Mouse (Mus musculus) ES-E14 (cell line): ENCODE results near the gene Mrpl33.

ENCODE experiments used
- HCFC1 ChIP-seq: IDR thresholded peaks from 2 replicates; pipeline ENCODE4 v1.6.1; 2012; ENCODE audit warnings: low read length, inconsistent platforms, borderline replicate concordance; ENCODE audit not compliant: insufficient read depth
- ZNF384 ChIP-seq: IDR thresholded peaks from 2 replicates; pipeline ENCODE4 v1.6.1; 2012; ENCODE audit warnings: low read depth, low read length, inconsistent platforms

DNA sequence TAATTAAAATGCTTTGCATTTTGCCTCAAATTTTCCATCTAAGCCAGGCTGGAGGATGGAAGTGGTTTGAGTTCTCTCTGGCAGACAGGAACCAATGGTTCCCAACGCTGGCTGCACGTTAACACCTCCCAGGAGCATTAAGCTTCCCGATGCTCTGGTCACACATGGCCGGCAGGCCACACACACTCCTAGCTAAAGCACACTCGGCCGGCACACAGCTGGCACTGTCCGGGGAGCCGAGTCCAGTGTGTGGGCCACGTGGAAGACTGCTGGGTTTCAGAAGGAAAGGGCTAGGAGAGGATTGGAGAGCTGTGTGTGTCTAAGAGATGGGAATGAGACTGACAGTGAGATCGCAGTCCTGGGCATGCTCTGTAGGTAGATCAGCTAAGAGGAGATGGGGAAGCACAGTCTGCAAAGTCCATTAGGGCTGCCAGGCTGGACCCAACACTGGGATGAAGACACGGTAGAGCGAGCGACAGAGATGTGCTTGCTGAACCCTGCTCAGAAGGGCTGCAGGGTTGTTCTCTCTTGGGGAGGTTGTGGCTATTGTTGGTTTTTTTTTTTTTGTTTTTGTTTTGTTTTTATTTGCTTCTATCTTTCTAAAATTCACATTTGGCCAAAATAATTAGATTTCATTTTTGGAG lies 71.7 kb downstream of the Mrpl33 start:
- TF ChIP-seq ZNF384 (no peak), HCFC1 (no peak)
